Mouse (Mus musculus) T-helper 1 cell (primary cell): ENCODE measurements around the gene 2010111I01Rik.

Experiments
- in situ Hi-C: fragments of 300-600 bp; cut with MboI, MseI; formaldehyde crosslinking; loops from one replicate; pipeline ENCODE4 v1.15.1; 2025; ENCODE audit warnings: high pct_unique_total_duplicates

2010111I01Rik gene

DNA sequence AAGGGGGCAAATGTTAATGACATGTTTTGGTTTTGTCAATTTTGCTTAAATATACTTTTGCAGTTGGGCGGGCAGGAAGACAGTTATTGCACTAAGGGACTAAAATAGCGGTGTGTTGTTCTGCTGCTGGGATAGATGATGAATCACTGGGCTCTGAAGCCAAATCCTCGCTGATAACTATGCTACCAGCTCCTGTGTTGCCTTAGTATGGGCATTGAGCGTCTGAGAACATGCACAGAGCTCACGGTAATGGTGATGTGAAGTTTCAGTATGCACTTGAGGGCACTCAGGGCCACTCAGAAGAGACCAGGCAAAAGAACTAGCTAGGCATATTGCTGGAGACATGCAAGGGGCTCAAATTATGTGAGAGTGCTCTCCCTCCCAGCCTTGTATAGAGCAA, 276.1 kb downstream of the 2010111I01Rik start:
- in situ Hi-C loops, result no loop called here

DNA sequence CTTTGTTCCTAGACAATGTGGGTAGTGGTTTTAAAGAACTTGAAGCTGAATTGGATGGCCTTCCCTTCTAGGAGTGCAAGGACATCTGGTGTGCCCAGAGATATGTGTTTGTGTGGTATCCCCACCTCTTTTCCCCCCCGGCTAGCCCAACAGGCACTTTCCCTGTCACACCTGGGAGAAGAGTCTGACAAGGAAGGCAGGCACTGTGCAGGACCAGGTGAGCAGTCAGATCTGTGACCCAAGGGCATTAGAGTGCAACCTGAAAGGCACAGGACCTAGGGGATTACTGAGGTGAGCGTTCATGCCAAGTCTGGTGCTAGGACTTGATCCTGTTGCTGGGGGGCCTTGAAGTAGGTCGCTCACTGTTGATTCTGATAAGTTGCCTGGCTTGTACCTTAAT, 277.0 kb downstream of the 2010111I01Rik start:
- in situ Hi-C loops, result no loop called here

- in situ Hi-C loops, result no loop called here
Measured at GRCm38 (mm10) chr13:63242401-63243192, 277.9 kb downstream of the 2010111I01Rik start.

GRCm38 (mm10) chr13:63243586-63243985, 278.9 kb downstream of the 2010111I01Rik start:
- in situ Hi-C loops, result no loop called here

DNA sequence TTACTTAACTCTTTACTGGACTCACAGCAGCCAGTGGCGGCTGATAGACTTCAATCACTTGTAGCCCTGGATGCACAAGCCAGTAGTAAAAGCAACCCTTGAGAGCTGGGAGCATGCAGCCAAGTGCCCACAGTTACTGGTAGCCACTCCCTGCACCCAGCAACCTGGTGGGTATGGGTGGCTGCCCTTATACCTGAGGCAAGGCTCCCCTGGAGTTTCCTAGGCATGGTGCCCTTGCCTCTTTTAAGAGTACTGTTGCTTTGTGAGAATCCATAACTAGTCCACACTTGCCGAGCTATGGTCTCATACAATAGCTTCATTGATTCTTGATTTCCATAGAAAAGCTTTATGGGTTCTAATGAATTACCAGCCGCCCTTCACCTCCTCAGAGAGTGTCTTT, 279.7 kb downstream of the 2010111I01Rik start:
- in situ Hi-C loops, result no loop called here

- in situ Hi-C loops, result no loop called here
Measured at GRCm38 (mm10) chr13:63245218-63245617, 280.5 kb downstream of the 2010111I01Rik start.

DNA sequence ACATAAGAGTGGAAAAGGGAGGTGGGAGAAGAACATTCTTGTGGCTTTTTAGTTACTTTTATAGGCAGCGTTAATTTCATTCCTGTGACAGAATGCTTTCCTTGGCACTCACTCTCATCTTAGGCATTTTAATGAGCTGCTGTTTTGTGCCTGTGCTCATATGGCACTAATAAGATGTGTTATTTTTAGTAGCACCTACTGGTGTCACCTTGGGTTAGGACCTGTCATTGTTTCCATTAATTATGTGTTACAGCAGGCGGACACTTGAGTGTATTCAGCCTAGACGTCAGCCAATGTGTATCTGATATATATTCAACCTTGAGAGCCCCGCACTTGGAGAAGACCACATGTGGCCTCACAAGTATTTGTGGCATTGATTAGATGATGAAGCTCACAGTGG, 281.1 kb downstream of the 2010111I01Rik start:
- in situ Hi-C loops, result no loop called here

GRCm38 (mm10) chr13:63246332-63246940, 281.7 kb downstream of the 2010111I01Rik start:
- in situ Hi-C loops, result no loop called here

DNA sequence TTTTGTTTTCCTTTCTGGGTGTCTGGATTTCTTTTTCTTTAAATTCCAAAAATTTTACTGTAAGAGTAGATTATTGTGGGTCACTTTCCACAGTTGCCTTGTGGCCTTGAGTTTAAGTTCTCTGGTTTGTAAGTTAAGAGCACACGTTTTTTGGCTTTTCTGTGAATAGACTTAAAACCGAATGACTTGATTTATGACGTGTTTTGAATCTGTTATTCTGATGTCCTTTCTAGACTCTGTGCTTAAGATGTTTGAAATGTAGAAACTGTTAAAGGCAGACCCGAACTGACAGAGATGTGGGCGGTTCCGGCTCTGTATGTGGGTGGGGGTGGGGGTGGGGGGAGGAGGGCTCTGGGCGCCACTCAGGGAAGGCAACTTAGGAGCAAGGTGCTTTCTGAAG, 282.3 kb downstream of the 2010111I01Rik start:
- in situ Hi-C loops, result no loop called here

DNA sequence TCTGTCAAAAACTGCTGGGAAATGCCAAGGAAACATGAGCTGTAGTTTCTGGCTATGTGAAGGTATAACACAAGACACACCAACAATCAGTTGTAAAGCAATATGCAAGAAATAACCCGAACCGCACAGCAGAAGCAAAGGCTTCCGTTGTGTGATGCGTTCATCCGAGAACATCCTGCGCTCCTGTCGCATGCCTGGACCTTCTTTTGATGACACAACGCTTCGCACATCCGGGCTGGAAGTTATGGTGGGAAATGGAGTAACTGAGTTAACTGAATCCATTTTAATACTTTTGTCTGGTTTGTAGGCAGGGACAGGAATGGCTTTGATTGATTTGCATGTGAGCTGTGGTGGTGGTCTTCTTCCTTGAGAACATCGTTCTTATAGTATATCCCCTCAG, 282.9 kb downstream of the 2010111I01Rik start:
- in situ Hi-C loops, result no loop called here

DNA sequence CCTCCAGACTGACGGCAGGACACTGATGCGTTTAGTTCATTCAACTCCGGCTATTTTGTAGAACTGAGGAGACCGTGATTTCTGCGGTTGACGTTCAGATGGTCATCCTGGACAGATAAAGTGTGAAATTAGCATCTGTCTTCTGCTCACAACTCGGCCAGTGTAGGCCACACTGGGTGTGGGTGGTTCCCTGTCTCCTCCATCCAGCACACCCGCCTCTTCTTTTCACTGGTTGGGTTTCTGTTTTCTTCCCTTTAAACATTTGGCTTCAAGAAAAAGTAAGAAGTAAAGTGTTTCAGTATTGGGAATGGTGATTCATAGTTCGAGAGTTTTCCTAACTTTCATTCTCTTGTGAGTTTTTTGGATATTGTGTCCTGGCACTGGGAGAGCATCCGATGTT, 283.6 kb downstream of the 2010111I01Rik start:
- in situ Hi-C loops, result no loop called here

GRCm38 (mm10) chr13:63249171-63249570, 284.5 kb downstream of the 2010111I01Rik start:
- in situ Hi-C loops, result no loop called here

- in situ Hi-C loops, result loop anchor here (10.0 kb wide), 2 partner anchors 65 to 315 kb away; no protein-coding TSS in a partner anchor
Measured at GRCm38 (mm10) chr13:63249741-63250431, 285.2 kb downstream of the 2010111I01Rik start.

GRCm38 (mm10) chr13:63250441-63250980, 285.8 kb downstream of the 2010111I01Rik start:
- in situ Hi-C loops, result loop anchor here (10.0 kb wide), 2 partner anchors 66 to 314 kb away; no protein-coding TSS in a partner anchor

DNA sequence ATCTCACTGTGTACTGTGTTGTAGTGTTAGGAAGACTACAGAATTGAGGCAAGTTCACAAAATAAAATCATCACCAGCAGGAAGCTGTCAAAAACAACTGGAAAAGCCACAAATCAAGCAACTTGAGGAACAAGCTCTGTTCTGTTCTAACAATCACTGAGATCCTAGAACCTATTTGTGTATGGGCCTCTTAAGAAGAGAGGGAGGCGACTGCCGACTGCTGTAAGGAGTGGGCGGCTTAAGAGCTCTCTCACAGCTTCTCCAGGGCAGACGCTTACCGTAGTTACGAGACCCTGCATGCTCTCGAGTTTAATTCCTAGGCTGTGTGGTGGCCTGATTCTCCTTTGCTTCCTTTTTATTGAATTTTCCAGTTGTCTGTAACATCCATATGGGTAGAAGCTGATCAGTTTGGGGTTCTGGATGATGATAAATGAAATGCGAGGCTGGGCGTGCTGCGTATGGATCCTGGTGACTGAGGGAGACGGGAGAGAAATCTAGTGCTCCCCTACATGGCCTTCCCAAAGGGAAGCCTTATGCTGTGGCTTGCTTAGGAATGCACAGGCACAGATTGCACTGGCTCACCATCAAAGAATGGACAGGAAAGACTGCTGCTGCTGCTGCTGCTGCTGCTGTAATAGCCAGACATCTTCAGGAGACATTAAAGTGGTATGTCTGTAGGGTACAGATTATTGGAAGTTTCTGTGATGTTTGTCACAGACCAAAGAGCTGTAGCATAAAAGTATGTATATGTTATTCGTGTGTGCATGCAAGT, 286.6 kb downstream of the 2010111I01Rik start:
- in situ Hi-C loops, result loop anchor here (10.0 kb wide), 2 partner anchors 67 to 313 kb away; no protein-coding TSS in a partner anchor

DNA sequence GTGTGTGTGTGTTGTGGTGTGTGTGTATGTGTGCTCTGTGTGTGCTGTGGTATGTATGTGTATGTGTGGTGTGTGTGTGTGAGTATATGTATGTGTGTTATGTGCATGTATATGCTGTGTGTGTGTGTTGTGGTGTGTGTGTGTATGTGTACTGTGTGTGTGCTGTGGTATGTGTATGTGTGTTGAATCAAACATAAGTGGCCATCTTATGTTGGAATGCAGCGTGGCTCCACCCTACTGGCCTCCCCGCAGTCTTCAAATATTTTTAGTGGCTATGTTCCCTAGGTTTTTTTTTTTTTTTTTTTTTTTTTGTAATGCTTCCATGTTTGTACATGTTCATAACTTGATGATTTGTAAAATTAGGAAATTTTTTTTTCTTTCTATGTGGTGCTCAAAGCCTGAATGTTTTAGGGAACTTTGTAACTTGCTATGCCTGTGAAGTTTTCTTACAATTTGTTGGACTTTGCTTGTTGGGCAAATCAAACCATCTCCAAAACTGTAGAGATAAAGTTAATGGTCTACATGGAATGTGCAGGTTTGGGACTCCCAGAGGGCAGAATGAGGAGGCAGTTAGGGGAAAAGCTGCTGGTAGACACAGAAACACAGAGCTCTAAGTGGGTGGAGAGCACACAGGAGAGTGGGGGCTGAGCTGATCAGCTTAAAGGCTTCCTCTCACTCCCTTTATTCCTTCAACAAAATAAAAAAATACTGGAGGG, 287.8 kb downstream of the 2010111I01Rik start:
- in situ Hi-C loops, result loop anchor here (10.0 kb wide), 2 partner anchors 68 to 312 kb away; no protein-coding TSS in a partner anchor

GRCm38 (mm10) chr13:63253147-63253546, 288.5 kb downstream of the 2010111I01Rik start:
- in situ Hi-C loops, result loop anchor here (10.0 kb wide), 2 partner anchors 68 to 312 kb away; no protein-coding TSS in a partner anchor

DNA sequence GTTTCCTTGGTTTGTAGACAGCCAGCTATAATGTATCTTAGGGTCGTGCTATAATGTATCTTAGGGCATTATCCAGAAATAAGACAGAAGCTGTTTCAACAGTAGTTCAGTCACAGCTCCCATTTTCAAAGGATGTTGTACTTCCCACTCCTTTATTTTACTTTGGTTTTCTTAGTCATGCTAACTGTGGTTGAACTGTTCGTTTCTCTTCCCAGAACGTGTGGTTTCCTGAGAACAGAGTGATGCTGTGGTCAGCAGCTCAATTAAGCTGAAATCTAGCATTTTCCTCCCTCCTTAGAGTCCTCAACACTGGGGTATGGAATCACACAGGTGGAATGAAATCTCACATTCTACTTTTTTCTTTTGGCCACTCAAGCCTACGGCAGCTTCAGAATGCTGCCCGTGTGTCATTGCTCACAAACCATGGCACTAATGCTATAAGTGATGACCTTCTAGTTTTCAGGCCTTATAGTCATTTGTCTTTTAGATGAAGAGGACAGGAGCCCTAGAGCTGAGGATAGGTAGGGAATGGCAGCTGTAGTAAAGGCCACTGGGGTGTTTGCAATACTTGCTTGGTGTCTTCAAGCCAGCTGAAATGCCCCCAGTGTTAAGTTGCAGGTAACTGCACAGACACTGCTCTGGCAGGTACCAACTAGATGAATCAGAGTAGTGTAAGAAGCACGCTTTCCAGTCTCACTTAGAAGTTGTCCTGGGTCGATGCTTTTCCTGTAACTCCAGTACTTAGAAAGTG, 289.4 kb downstream of the 2010111I01Rik start:
- in situ Hi-C loops, result loop anchor here (10.0 kb wide), 2 partner anchors 69 to 311 kb away; no protein-coding TSS in a partner anchor

GRCm38 (mm10) chr13:63255519-63256011, 290.9 kb downstream of the 2010111I01Rik start:
- in situ Hi-C loops, result loop anchor here (10.0 kb wide), 2 partner anchors 71 to 309 kb away; no protein-coding TSS in a partner anchor
